Mouse (Mus musculus): ENCODE data around the gene Vars. TPM values are rescaled to one million over a fixed set of nuclear protein-coding genes. Genes with fewer than 3 reads are reported as not detected.

Vars gene
- total RNA-seq, 2 experiments from 2014 or later, result 45.1 to 50.1 TPM

Other genes starting within 250 kb of the Vars start
- under 1 TPM in 1 of 2 experiments, not detected in 1; 0.32 TPM for gene Cyp21a1, start 196.4 kb upstream of the Vars start, total RNA-seq (2021)
- 10 to 100 TPM; 54.9 to 61.0 TPM for gene Stk19, start 164.0 kb upstream of the Vars start, total RNA-seq (2021)
- gene Dxo, start 164.0 kb upstream of the Vars start, total RNA-seq (2021), result 10 to 100 TPM; 37.1 to 43.9 TPM
- gene Skiv2l, start 150.8 kb upstream of the Vars start, total RNA-seq (2021), result 10 to 100 TPM; 69.5 to 72.4 TPM
- gene Nelfe, start 150.6 kb upstream of the Vars start, total RNA-seq (2021), result 10 to 100 TPM; 29.2 to 32.1 TPM
- under 1 TPM in 1 of 2 experiments, not detected in 1; 0.23 TPM for gene Cfb, start 138.5 kb upstream of the Vars start, total RNA-seq (2021)
- gene Zbtb12, start 121.5 kb upstream of the Vars start, total RNA-seq (2021), result 1 to 10 TPM; 6.9 to 8.0 TPM
- not detected for gene Gm20547, start 118.9 kb upstream of the Vars start, total RNA-seq (2021)
- gene C2, start 102.7 kb upstream of the Vars start, total RNA-seq (2021), result 1 to 10 TPM in 1 of 2 experiments, under 1 TPM in 1; 0.22 to 2.0 TPM
- 100 to 1,000 TPM; 175 to 182 TPM for gene Ehmt2, start 102.5 kb upstream of the Vars start, total RNA-seq (2021)
- under 1 TPM in 1 of 2 experiments, not detected in 1; 0.28 TPM for gene Slc44a4, start 86.5 kb upstream of the Vars start, total RNA-seq (2021)
- 10 to 100 TPM; 37.6 to 41.2 TPM for gene Neu1, start 69.7 kb upstream of the Vars start, total RNA-seq (2021)
- gene Hspa1b, start 41.7 kb upstream of the Vars start, total RNA-seq (2021), result 10 to 100 TPM; 28.0 to 35.6 TPM
- gene Gm20481, start 31.1 kb upstream of the Vars start, total RNA-seq (2021), result not detected
- gene Hspa1a, start 28.8 kb upstream of the Vars start, total RNA-seq (2021), result 10 to 100 TPM; 19.1 to 26.6 TPM
- under 1 TPM; 0.42 to 0.48 TPM for gene Hspa1l, start 28.3 kb upstream of the Vars start, total RNA-seq (2021)
- 10 to 100 TPM; 17.3 to 19.1 TPM for gene Lsm2, start 19.1 kb upstream of the Vars start, total RNA-seq (2021)
- under 1 TPM; 0.22 to 0.33 TPM for gene Vwa7, start 15.6 kb downstream of the Vars start, total RNA-seq (2021)
- under 1 TPM; 0.62 to 0.94 TPM for gene Sapcd1, start 27.0 kb downstream of the Vars start, total RNA-seq (2021)
- under 1 TPM; 0.62 to 0.73 TPM for gene Msh5, start 45.8 kb downstream of the Vars start, total RNA-seq (2021)
- gene Clic1, start 49.0 kb downstream of the Vars start, total RNA-seq (2021), result 10 to 100 TPM in 1 of 2 experiments, 1 to 10 TPM in 1; 6.7 to 11.5 TPM
- gene Ddah2, start 58.0 kb downstream of the Vars start, total RNA-seq (2021), result 10 to 100 TPM; 16.0 to 18.0 TPM
- gene Ly6g6c, start 64.4 kb downstream of the Vars start, total RNA-seq (2021), result not detected
- gene Mpig6b, start 65.2 kb downstream of the Vars start, total RNA-seq (2021), result not detected
- gene Ly6g6e, start 75.9 kb downstream of the Vars start, total RNA-seq (2021), result 1 to 10 TPM; 3.6 to 5.4 TPM
- gene Ly6g6d, start 77.1 kb downstream of the Vars start, total RNA-seq (2021), result 1 to 10 TPM in 1 of 2 experiments, under 1 TPM in 1; 0.99 to 2.1 TPM
- not detected for gene Ly6g6f, start 84.6 kb downstream of the Vars start, total RNA-seq (2021)
- gene Abhd16a, start 88.3 kb downstream of the Vars start, total RNA-seq (2021), result 100 to 1,000 TPM; 101 to 102 TPM
- not detected for gene Ly6g5c, start 107.3 kb downstream of the Vars start, total RNA-seq (2021)
- under 1 TPM in 1 of 2 experiments, not detected in 1; 0.70 TPM for gene Ly6g5b, start 114.4 kb downstream of the Vars start, total RNA-seq (2021)
- 10 to 100 TPM; 13.0 to 15.2 TPM for gene Gpank1, start 120.5 kb downstream of the Vars start, total RNA-seq (2021)
- 100 to 1,000 TPM; 169 to 176 TPM for gene Csnk2b, start 121.1 kb downstream of the Vars start, total RNA-seq (2021)
- 10 to 100 TPM; 25.6 to 29.3 TPM for gene D17H6S53E, start 125.4 kb downstream of the Vars start, total RNA-seq (2021)
- not detected for gene Apom, start 131.1 kb downstream of the Vars start, total RNA-seq (2021)
- 100 to 1,000 TPM; 304 to 319 TPM for gene Bag6, start 134.2 kb downstream of the Vars start, total RNA-seq (2021)
- gene Prrc2a, start 163.9 kb downstream of the Vars start, total RNA-seq (2021), result 100 to 1,000 TPM; 315 to 340 TPM
- gene Aif1, start 175.1 kb downstream of the Vars start, total RNA-seq (2021), result 10 to 100 TPM; 10.1 to 10.9 TPM
- gene Lst1, start 187.5 kb downstream of the Vars start, total RNA-seq (2021), result 1 to 10 TPM; 7.1 to 7.7 TPM
- gene Ltb, start 193.5 kb downstream of the Vars start, total RNA-seq (2021), result under 1 TPM in 1 of 2 experiments, not detected in 1; 0.30 TPM
- not detected for gene Tnf, start 201.0 kb downstream of the Vars start, total RNA-seq (2021)
- under 1 TPM; 0.28 to 0.42 TPM for gene Lta, start 204.4 kb downstream of the Vars start, total RNA-seq (2021)
- not detected for gene Gm16181, start 219.8 kb downstream of the Vars start, total RNA-seq (2021)
- gene Atp6v1g2, start 232.7 kb downstream of the Vars start, total RNA-seq (2021), result 100 to 1,000 TPM; 602 to 647 TPM
- 10 to 100 TPM; 13.3 to 13.6 TPM for gene Nfkbil1, start 234.8 kb downstream of the Vars start, total RNA-seq (2021)
- gene Ddx39b, start 240.8 kb downstream of the Vars start, total RNA-seq (2021), result 100 to 1,000 TPM; 220 to 232 TPM